Mouse (Mus musculus) kidney, embryonic 16.5 days (tissue): ENCODE data around the gene Taz. TPM values are rescaled to one million over a fixed set of nuclear protein-coding genes. Genes with fewer than 3 reads are reported as not detected.

Experiments
- ATAC-seq: fragments of 200-750 bp; cut with Nextera tagmentation; 2 replicates; pipeline ENCODE4 v1.8.0; 2017; ENCODE audit warnings: moderate TSS enrichment; ENCODE audit not compliant: low FRiP score, low TSS enrichment
- H3K27ac ChIP-seq: fragments of 300-500 bp; sonication (generic); 2 replicates; pipeline ENCODE4 v1.5.1; 2014; ENCODE audit warnings: low read length
- H3K27me3 ChIP-seq: fragments of 300-500 bp; sonication (generic); 2 replicates; pipeline ENCODE4 v1.6.1; 2014; ENCODE audit warnings: low read length, control low read depth, mixed read lengths; ENCODE audit not compliant: insufficient read depth
- H3K36me3 ChIP-seq: fragments of 300-500 bp; sonication (generic); 2 replicates; pipeline ENCODE4 v1.6.1; 2014; ENCODE audit warnings: low read length, control low read depth, mixed read lengths; ENCODE audit not compliant: insufficient read depth
- H3K4me1 ChIP-seq: fragments of 300-500 bp; sonication (generic); 2 replicates; pipeline ENCODE4 v1.6.1; 2014; ENCODE audit warnings: low read length, control low read depth, mixed read lengths; ENCODE audit not compliant: insufficient read depth
- H3K4me2 ChIP-seq: fragments of 300-500 bp; sonication (generic); replicated peaks from 2 replicates; pipeline ENCODE4 v1.6.1; 2014; ENCODE audit warnings: low read depth, low read length
- H3K4me3 ChIP-seq: fragments of 300-500 bp; sonication (generic); 2 replicates; pipeline ENCODE4 v1.5.1; 2014; ENCODE audit warnings: mild to moderate bottlenecking, low read length
- H3K9ac ChIP-seq: fragments of 300-500 bp; sonication (generic); replicated peaks from 2 replicates; pipeline ENCODE4 v1.6.1; 2014; ENCODE audit warnings: low read length
- H3K9me3 ChIP-seq: fragments of 300-500 bp; sonication (generic); 2 replicates; pipeline ENCODE4 v1.6.1; 2016; ENCODE audit warnings: low read length, control low read depth
- WGBS: fragments of 180-500 bp; shearing (Covaris S2); extraction: QIAGEN DNeasy Blood & Tissue Kit; methylation state at CpG from one replicate; pipeline ENCODE4 v1.1.7; 2014; 5-methylcytosine and 5-hydroxymethylcytosine counted together
- microRNA-seq: library from miRNA; unstranded; fragments of <30 nt; microRNA quantifications from one replicate; pipeline ENCODE4, GENCODE M21; 2016
- polyA plus RNA-seq: library from polyadenylated mRNA; unstranded; fragments of >200 nt; fragmentation: Nextera tagmentation; extraction: Ambion mirVana; gene quantifications from 2 replicates; pipeline ENCODE4 v1.2.1, GENCODE M21; 2015

Taz gene
- polyA plus RNA-seq, 1 experiment from 2014 or later: 97.2 TPM

DNA sequence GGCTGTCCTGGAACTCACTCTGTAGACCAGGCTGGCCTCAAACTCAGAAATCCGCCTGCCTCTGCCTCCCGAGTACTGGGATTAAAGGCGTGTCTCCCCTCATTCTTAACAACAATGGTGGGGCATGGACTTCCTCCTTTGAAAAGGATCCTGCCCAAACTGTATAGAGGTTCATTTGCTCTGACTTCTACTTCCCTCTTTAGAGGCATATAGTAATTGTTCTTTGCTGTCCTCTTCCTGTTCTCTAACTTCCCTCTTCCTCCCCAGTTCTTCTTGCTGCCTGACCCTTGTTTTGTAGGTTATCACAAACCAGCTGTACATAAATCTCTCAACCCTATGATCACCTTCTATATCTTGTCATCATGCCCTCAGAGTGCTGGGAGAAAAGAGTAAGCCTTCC lies 18.0 kb downstream of the Taz start:
- Histone ChIP-seq H3K27ac (no peak overlapping the region), H3K4me2 (no peak overlapping the region), H3K4me1 (peaks cover 8% of the 10 kb centered on the region; the same call in 1 of the 2 replicates), H3K9me3 (no peaks in the 10 kb centered on the region), H3K4me3 (no peak overlapping the region), H3K27me3 (no peaks in the 10 kb centered on the region; the same call in 1 of the 2 replicates), H3K9ac (no peak overlapping the region), H3K36me3 (peaks cover 22% of the 10 kb centered on the region)
- no peak for ATAC-seq
- WGBS: 89% methylated on average over 3 of the region's 3 CpGs

- H3K36me3 ChIP-seq: peaks cover 49% of the 10 kb centered on the region
- peak within 1 kb of the TSS; percentile 73 for H3K9ac ChIP-seq
- 19% methylated on average over 40 of the region's 41 CpGs for WGBS
- no peaks in the 10 kb centered on the region for H3K9me3 ChIP-seq
- peak within 1 kb of the TSS; percentile 67 for H3K4me2 ChIP-seq
- peak; percentile 85 for ATAC-seq
- H3K27ac ChIP-seq: peak within 1 kb of the TSS; percentile 67
- H3K4me1 ChIP-seq: peaks cover 12% of the 10 kb centered on the region
- H3K27me3 ChIP-seq: no peaks in the 10 kb centered on the region; the same call in 1 of the 2 replicates
- H3K4me3 ChIP-seq: peak within 1 kb of the TSS; percentile 65
Observed at GRCm38 (mm10) chrX:74304867-74305700, 23.4 kb downstream of the Taz start, which contains the start of gene Gdi1. Gdi1 (plus strand) TSS chrX:74304998.

- peak within 1 kb of the TSS; percentile 86 for H3K27ac ChIP-seq
- WGBS: 19% methylated on average over 59 of the region's 59 CpGs
- ATAC-seq: peak; percentile 96
- H3K9me3 ChIP-seq: no peaks in the 10 kb centered on the region
- peak within 1 kb of the TSS; percentile 70 for H3K4me2 ChIP-seq
- no peaks in the 10 kb centered on the region for H3K27me3 ChIP-seq
- H3K36me3 ChIP-seq: peaks cover 25% of the 10 kb centered on the region
- H3K4me3 ChIP-seq: peak within 1 kb of the TSS; percentile 67
- 0 out of 2 replicates have a peak, but pooled peaks cover 7% of the 10 kb centered on the region for H3K4me1 ChIP-seq
- H3K9ac ChIP-seq: peak within 1 kb of the TSS; percentile 86
Observed at GRCm38 (mm10) chrX:74312540-74313464, 31.1 kb downstream of the Taz start, which contains the start of gene Fam50a. Fam50a (plus strand) TSS chrX:74313033.

DNA sequence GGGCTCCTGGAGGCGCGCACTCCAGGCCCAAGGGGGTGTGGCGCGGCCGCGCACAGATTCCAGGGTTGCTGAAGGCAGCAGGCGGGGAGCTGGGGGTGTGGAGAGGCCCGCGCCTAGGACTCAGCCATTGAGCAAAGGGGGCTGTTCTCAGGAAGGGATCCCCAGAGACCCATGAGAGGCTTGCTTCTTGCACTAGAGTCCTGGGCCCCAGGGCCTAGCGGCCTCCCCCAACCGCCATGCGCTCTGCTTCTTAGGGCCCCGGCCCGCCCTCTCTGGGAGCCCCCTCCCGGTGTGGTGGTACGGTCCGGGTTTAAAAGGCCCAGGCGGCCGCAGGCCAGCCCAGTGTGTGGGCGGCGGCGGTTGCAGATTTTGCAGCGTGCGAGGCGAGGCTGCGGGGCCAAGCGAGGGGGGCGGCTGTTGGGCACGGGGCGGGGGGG lies 47.0 kb downstream of the Taz start, which contains the start of gene Plxna3:
Gene Plxna3 (plus strand): TSS at position 342 of the 437 bp plus-strand sequence.
- no peaks in the 10 kb centered on the region for H3K9me3 ChIP-seq
- 16% methylated on average over 28 of the region's 30 CpGs for WGBS
- no peaks in the 10 kb centered on the region for H3K36me3 ChIP-seq

DNA sequence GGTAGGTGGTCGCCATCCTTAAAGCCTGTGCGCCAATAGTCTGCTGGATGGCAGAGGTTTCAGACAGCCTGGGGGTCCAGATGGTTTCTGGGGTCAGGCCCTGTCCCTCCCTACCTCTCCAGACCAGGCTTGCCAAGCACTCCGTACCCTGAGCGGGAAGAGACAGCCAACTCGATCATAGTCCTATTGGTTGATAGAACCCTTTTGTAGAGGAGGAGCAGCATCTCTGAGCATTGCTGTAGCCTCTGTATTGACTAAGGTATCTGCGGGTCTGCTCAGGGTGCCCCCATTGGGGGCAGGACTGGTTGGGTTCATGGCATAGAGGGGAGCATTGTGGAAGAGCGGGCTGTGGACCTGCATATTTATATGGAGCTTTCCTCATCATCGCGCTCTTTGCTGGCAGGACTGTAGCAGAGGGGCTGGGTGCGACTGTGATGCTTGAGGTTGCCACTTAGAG lies 47.5 kb downstream of the Taz start:
- H3K4me2 ChIP-seq: peak overlapping the region; percentile 56
- no peaks in the 10 kb centered on the region for H3K27me3 ChIP-seq
- 21% methylated on average over 10 of the region's 10 CpGs for WGBS
- ATAC-seq: peak; percentile 61
- no peaks in the 10 kb centered on the region for H3K9me3 ChIP-seq
- H3K27ac ChIP-seq: no peak overlapping the region
- H3K9ac ChIP-seq: peak overlapping the region; percentile 57
- H3K4me1 ChIP-seq: peaks cover 14% of the 10 kb centered on the region; the same call in 1 of the 2 replicates
- H3K4me3 ChIP-seq: peak overlapping the region; percentile 46
- H3K36me3 ChIP-seq: no peaks in the 10 kb centered on the region

More for the DNA sequence above, 47.0 kb downstream of the Taz start, which contains the start of gene Plxna3:
- H3K27ac ChIP-seq: 0 out of 2 replicates have a peak within 1 kb of the TSS, but pooled peaks have one; percentile 27
- H3K4me2 ChIP-seq: peak within 1 kb of the TSS; percentile 56
- peak within 1 kb of the TSS; percentile 46 for H3K4me3 ChIP-seq
- peak; percentile 95 for ATAC-seq
- peaks cover 14% of the 10 kb centered on the region; the same call in 1 of the 2 replicates for H3K4me1 ChIP-seq
- no peaks in the 10 kb centered on the region for H3K27me3 ChIP-seq
- H3K9ac ChIP-seq: peak within 1 kb of the TSS; percentile 57

DNA sequence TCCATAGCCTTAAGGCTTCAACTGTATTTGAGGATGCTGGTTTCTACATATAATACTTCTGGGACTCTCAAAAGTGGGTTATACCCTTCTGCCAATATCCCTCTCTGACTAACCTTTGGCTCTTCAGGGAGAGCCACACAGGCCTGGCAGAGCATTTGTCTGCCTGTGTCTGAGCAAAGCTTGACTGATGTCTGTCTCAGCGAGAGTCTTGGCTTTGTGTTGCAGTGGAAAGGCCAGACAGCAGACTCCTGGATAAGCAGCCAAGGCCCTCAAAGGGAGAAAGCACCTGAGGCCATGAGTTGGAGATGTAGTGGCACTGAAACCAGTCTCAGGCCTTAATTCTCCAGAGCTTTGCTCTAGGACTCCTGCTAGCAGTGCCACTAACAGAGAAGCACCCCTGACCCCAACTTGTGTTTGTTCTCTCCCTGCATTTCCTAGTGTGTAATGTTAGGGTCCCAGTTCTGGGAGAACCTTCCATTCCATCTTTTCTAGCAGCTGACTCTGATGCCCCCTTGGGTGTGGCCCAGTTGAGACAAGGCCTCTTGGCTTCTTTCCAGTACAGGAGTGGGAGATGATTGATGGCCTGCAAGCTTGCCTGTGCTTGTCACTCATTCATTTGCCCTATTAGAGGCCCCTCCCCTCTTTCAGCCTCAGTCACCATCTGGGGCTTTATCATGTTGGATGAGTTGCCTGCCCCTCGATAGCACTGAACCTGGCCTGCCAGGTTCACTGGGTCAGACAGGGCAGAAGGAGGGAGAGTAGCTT lies 48.6 kb downstream of the Taz start:
- no peak overlapping the region for H3K9ac ChIP-seq
- 54% methylated on average over 2 of the region's 2 CpGs for WGBS
- ATAC-seq: no peak

More for the DNA sequence above, 48.6 kb downstream of the Taz start:
- H3K4me1 ChIP-seq: peaks cover 14% of the 10 kb centered on the region; the same call in 1 of the 2 replicates
- no peaks in the 10 kb centered on the region for H3K9me3 ChIP-seq
- peak overlapping the region; percentile 56 for H3K4me2 ChIP-seq
- no peak overlapping the region for H3K27ac ChIP-seq
- no peaks in the 10 kb centered on the region for H3K27me3 ChIP-seq
- peak overlapping the region; percentile 46; the same call in 1 of the 2 replicates for H3K4me3 ChIP-seq
- no peaks in the 10 kb centered on the region for H3K36me3 ChIP-seq

Small RNA genes within 50 kb of the gene (microRNA-seq; reads per million reads assigned to microRNA genes)
- gene Mir7091 (0.63 reads per million), gene Mir7092 (not detected)

Other genes starting within 250 kb of the Taz start
- gene Opn1mw, start 154.4 kb upstream of the Taz start, polyA plus RNA-seq: not detected in 2 replicates
- 10.0 and 10.3 TPM in 2 replicates for gene Mecp2, start 146.5 kb upstream of the Taz start, polyA plus RNA-seq
- not detected in 2 replicates for gene Tex28, start 114.1 kb upstream of the Taz start, polyA plus RNA-seq
- 0.06 and 0.23 TPM in 2 replicates for gene Tktl1, start 104.7 kb upstream of the Taz start, polyA plus RNA-seq
- gene Flna, start 32.1 kb upstream of the Taz start, polyA plus RNA-seq: 331 and 364 TPM in 2 replicates
- 25.6 and 26.5 TPM in 2 replicates for gene Emd, start 27.2 kb upstream of the Taz start, polyA plus RNA-seq
- gene Rpl10, start 11.1 kb upstream of the Taz start, polyA plus RNA-seq: 610 and 782 TPM in 2 replicates
- 13.4 and 15.5 TPM in 2 replicates for gene Dnase1l1, start 425 bp downstream of the Taz start, polyA plus RNA-seq
- 175 and 180 TPM in 2 replicates for gene Atp6ap1, start 15.2 kb downstream of the Taz start, polyA plus RNA-seq
- gene Gdi1, start 23.1 kb downstream of the Taz start, polyA plus RNA-seq: 219 and 243 TPM in 2 replicates
- gene Fam50a, start 31.1 kb downstream of the Taz start, polyA plus RNA-seq: 69.8 and 71.4 TPM in 2 replicates
- gene Plxna3, start 47.2 kb downstream of the Taz start, polyA plus RNA-seq: 12.6 and 15.6 TPM in 2 replicates
- gene Lage3, start 71.7 kb downstream of the Taz start, polyA plus RNA-seq: 108 and 113 TPM in 2 replicates
- gene Ubl4a, start 91.3 kb downstream of the Taz start, polyA plus RNA-seq: 77.5 and 83.4 TPM in 2 replicates
- 23.3 and 25.7 TPM in 2 replicates for gene Slc10a3, start 91.4 kb downstream of the Taz start, polyA plus RNA-seq
- gene Fam3a, start 111.4 kb downstream of the Taz start, polyA plus RNA-seq: 45.9 and 47.1 TPM in 2 replicates
- gene Ikbkg, start 111.4 kb downstream of the Taz start, polyA plus RNA-seq: 22.7 and 23.2 TPM in 2 replicates
- 53.6 and 54.4 TPM in 2 replicates for gene G6pdx, start 147.3 kb downstream of the Taz start, polyA plus RNA-seq
- not detected in 2 replicates for gene Gm6880, start 199.5 kb downstream of the Taz start, polyA plus RNA-seq